Mouse (Mus musculus): ENCODE results near the gene Adora3. TPM values are rescaled to one million over a fixed set of nuclear protein-coding genes. Genes with fewer than 3 reads are reported as not detected.

Adora3 gene
- total and polyA plus RNA-seq, 2 experiments from 2014 or later = 0.14 TPM; not detected in 1

GRCm38 (mm10) chr3:105873451-105874445, 3.1 kb downstream of the Adora3 start:
- no peak overlapping the region for H3K27ac ChIP-seq (ENCODE audit: low read depth)
- ATAC-seq (ENCODE audit: insufficient read depth, low read depth) (no peak), DNase-seq (ENCODE audit: low spot score) (no peak)
- no peak overlapping the region for H3K4me2 ChIP-seq (ENCODE audit: low read depth, low read length)
- H3K4me1 ChIP-seq (ENCODE audit: control insufficient read depth, insufficient read depth) = peaks cover 19% of the 10 kb centered on the region
- WGBS = 81% methylated on average over 6 of the region's 6 CpGs
- no peaks in the 10 kb centered on the region for H3K36me3 ChIP-seq (replicated peaks; ENCODE audit: control insufficient read depth, insufficient read depth, low read length)
- no peak overlapping the region for H3K9ac ChIP-seq (replicated peaks; ENCODE audit: low read depth, low read length)
- H3K4me3 ChIP-seq (ENCODE audit: low read depth, low read length) = no peak overlapping the region
- H3K9me3 ChIP-seq (replicated peaks; ENCODE audit: control insufficient read depth, low read length) = no peaks in the 10 kb centered on the region
- TF ChIP-seq EP300 (IDR thresholded peaks at IDR 0.05; ENCODE audit: low read depth) (no peak), CTCF (IDR thresholded peaks at IDR 0.05; ENCODE audit: low read depth) (no peak)
- no peaks in the 10 kb centered on the region for H3K27me3 ChIP-seq (ENCODE audit: control insufficient read depth, insufficient read depth, low read length)

GRCm38 (mm10) chr3:105876022-105876421, 5.4 kb downstream of the Adora3 start:
- DNase-seq (ENCODE audit: low spot score) (no peak), ATAC-seq (ENCODE audit: insufficient read depth, low read depth) (peak; percentile 44; the same call in 1 of the 2 replicates)
- WGBS = 49% methylated on average over 5 of the region's 5 CpGs
- Histone ChIP-seq H3K4me1 (ENCODE audit: control insufficient read depth, insufficient read depth) (peaks cover 19% of the 10 kb centered on the region), H3K4me3 (ENCODE audit: low read depth, low read length) (no peak overlapping the region), H3K27me3 (ENCODE audit: control insufficient read depth, insufficient read depth, low read length) (no peaks in the 10 kb centered on the region), H3K36me3 (replicated peaks; ENCODE audit: control insufficient read depth, insufficient read depth, low read length) (no peaks in the 10 kb centered on the region), H3K4me2 (ENCODE audit: low read depth, low read length) (no peak overlapping the region), H3K9me3 (replicated peaks; ENCODE audit: control insufficient read depth, low read length) (no peaks in the 10 kb centered on the region), H3K9ac (replicated peaks; ENCODE audit: low read depth, low read length) (no peak overlapping the region), H3K27ac (ENCODE audit: low read depth) (peak overlapping the region; percentile 38)
- TF ChIP-seq EP300 (IDR thresholded peaks at IDR 0.05; ENCODE audit: low read depth) (no peak), CTCF (IDR thresholded peaks at IDR 0.05; ENCODE audit: low read depth) (no peak)

- H3K4me3 ChIP-seq (ENCODE audit: low read depth, low read length) = no peak overlapping the region
- no peaks in the 10 kb centered on the region for H3K27me3 ChIP-seq (ENCODE audit: control insufficient read depth, insufficient read depth, low read length)
- no peaks in the 10 kb centered on the region for H3K36me3 ChIP-seq (replicated peaks; ENCODE audit: control insufficient read depth, insufficient read depth, low read length)
- H3K27ac ChIP-seq (ENCODE audit: low read depth) = no peak overlapping the region
- DNase-seq (ENCODE audit: low spot score) (no peak), ATAC-seq (ENCODE audit: insufficient read depth, low read depth) (no peak)
- 70% methylated on average over 6 of the region's 6 CpGs for WGBS
- TF ChIP-seq EP300 (IDR thresholded peaks at IDR 0.05; ENCODE audit: low read depth) = no peak
- no peak for TF ChIP-seq CTCF (IDR thresholded peaks at IDR 0.05; ENCODE audit: low read depth)
- no peak overlapping the region for H3K9ac ChIP-seq (replicated peaks; ENCODE audit: low read depth, low read length)
- no peak overlapping the region for H3K4me2 ChIP-seq (ENCODE audit: low read depth, low read length)
- peaks cover 16% of the 10 kb centered on the region for H3K4me1 ChIP-seq (ENCODE audit: control insufficient read depth, insufficient read depth)
- no peaks in the 10 kb centered on the region for H3K9me3 ChIP-seq (replicated peaks; ENCODE audit: control insufficient read depth, low read length)
Observed at GRCm38 (mm10) chr3:105877252-105877803, 6.7 kb downstream of the Adora3 start.

GRCm38 (mm10) chr3:105877919-105878318, 7.3 kb downstream of the Adora3 start:
- no peak for ATAC-seq (ENCODE audit: insufficient read depth, low read depth)
- Histone ChIP-seq H3K27me3 (ENCODE audit: control insufficient read depth, insufficient read depth, low read length) (no peaks in the 10 kb centered on the region), H3K9me3 (replicated peaks; ENCODE audit: control insufficient read depth, low read length) (no peaks in the 10 kb centered on the region), H3K4me2 (ENCODE audit: low read depth, low read length) (no peak overlapping the region), H3K4me1 (ENCODE audit: control insufficient read depth, insufficient read depth) (peaks cover 10% of the 10 kb centered on the region), H3K4me3 (ENCODE audit: low read depth, low read length) (no peak overlapping the region), H3K27ac (ENCODE audit: low read depth) (no peak overlapping the region), H3K36me3 (replicated peaks; ENCODE audit: control insufficient read depth, insufficient read depth, low read length) (no peaks in the 10 kb centered on the region), H3K9ac (replicated peaks; ENCODE audit: low read depth, low read length) (no peak overlapping the region)
- DNase-seq (ENCODE audit: low spot score) = no peak
- WGBS = 59% methylated on average over 2 of the region's 2 CpGs
- TF ChIP-seq EP300 (IDR thresholded peaks at IDR 0.05; ENCODE audit: low read depth) = no peak
- no peak for TF ChIP-seq CTCF (IDR thresholded peaks at IDR 0.05; ENCODE audit: low read depth)

GRCm38 (mm10) chr3:105878751-105879150, 8.1 kb downstream of the Adora3 start:
- Histone ChIP-seq H3K36me3 (replicated peaks; ENCODE audit: control insufficient read depth, insufficient read depth, low read length) (no peaks in the 10 kb centered on the region), H3K4me2 (ENCODE audit: low read depth, low read length) (no peak overlapping the region), H3K4me3 (ENCODE audit: low read depth, low read length) (no peak overlapping the region), H3K9me3 (replicated peaks; ENCODE audit: control insufficient read depth, low read length) (no peaks in the 10 kb centered on the region), H3K27ac (ENCODE audit: low read depth) (no peak overlapping the region), H3K27me3 (ENCODE audit: control insufficient read depth, insufficient read depth, low read length) (no peaks in the 10 kb centered on the region), H3K9ac (replicated peaks; ENCODE audit: low read depth, low read length) (no peak overlapping the region), H3K4me1 (ENCODE audit: control insufficient read depth, insufficient read depth) (peaks cover 10% of the 10 kb centered on the region)
- WGBS = 86% methylated on average over 8 of the region's 8 CpGs
- TF ChIP-seq CTCF (IDR thresholded peaks at IDR 0.05; ENCODE audit: low read depth) (no peak), EP300 (IDR thresholded peaks at IDR 0.05; ENCODE audit: low read depth) (no peak)
- DNase-seq (ENCODE audit: low spot score) (no peak), ATAC-seq (ENCODE audit: insufficient read depth, low read depth) (no peak)
